Mouse (Mus musculus) spleen, adult 2 months (tissue): ENCODE measurements around the gene A530016L24Rik.

ENCODE experiments used
- CTCF ChIP-seq: fragments of 200-500 bp; IDR thresholded peaks from 2 replicates; pipeline ENCODE4 v1.5.1; 2011; ENCODE audit warnings: mild to moderate bottlenecking, inconsistent platforms; ENCODE audit not compliant: insufficient read depth, insufficient read length, insufficient replicate concordance; ENCODE audit errors: extremely low read depth
- POLR2A ChIP-seq: fragments of 200-500 bp; IDR thresholded peaks from 2 replicates; pipeline ENCODE4 v1.6.1; 2011; ENCODE audit warnings: low read depth, low read length, inconsistent platforms

DNA sequence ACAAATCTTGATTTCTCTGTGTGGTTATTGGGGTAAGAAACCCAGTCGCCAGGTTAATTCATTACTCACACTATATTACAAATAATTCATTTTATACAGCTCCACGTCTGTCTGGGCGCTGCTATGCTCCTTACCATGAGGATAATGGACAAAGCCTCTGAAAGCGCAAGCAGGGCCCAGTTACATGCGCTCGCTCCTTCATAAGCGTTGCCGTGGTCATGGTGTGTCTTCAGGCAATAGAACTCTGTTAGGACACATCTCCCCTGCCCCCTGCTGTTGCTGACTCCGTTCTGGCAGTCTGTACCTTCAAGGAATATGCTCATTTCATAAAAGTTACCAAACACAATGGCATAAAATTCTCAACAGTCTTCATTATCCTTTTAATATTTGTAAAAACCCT is 37.4 kb upstream of the A530016L24Rik start:
- TF ChIP-seq POLR2A (no peak), CTCF (no peak)
